Mouse (Mus musculus): ENCODE results near the gene Kat8. TPM values are rescaled to one million over a fixed set of nuclear protein-coding genes. Genes with fewer than 3 reads are reported as not detected.
"Not testable (repeated sequence)": the region's sequence is repeated elsewhere in the genome, so short reads cannot be mapped to it uniquely, and the experiment has no call there.

Gene Kat8
- polyA plus RNA-seq, 1 experiment from 2014 or later, result 35.0 TPM

DNA sequence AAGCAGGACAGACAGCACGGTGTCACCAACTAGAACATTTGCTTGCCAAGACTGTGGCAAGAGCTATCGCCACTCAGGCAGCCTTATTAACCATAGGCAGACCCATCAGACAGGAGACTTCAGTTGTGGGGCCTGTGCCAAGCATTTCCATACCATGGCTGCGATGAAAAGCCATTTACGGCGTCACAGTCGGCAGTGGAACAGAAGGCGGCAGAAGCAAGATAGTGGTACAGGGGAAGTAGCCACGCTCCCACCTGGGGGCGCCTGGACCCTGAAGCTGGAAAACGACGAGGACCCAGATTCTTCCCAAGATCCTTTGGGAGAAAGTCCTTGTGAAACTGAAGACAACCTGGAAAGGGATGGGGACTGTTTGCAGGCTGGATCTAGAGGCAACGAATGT is 31.9 kb upstream of the Kat8 start:
- Histone ChIP-seq H3K4me2 (no peak overlapping the region), H3K27me3 (replicated peaks) (no peaks in the 10 kb centered on the region), H3K9ac (no peak overlapping the region), H3K36me3 (peaks cover 65% of the 10 kb centered on the region), H3K27ac (no peak overlapping the region), H3K4me3 (replicated peaks) (no peak overlapping the region), H3K4me1 (peaks cover 24% of the 10 kb centered on the region; the same call in 1 of the 2 replicates), H3K9me3 (no peaks in the 10 kb centered on the region)
- no peak for ATAC-seq (ENCODE audit: insufficient read depth, low FRiP score, low read depth)
- 85% methylated on average over 12 of the region's 12 CpGs for WGBS

DNA sequence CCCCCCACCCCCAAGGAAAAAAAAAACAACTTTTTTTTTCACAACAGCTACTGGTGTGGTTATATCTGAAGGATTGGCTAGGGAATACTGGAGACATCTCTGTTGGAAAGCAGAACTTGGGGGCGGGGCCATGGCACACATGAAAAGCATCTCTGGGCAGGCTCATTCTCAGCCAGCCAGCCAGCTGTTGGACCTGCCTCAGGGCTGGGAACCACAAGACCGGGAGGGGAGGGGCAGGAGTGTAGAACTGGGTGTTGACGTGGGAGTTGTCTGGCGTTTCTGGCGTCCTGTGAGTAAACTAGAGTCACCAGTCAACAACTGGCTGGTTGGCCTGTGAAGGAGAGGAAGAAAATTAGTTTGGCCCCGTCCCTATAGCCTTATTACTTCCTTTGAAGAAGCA is 26.4 kb upstream of the Kat8 start:
- WGBS, result 53% methylated on average over 6 of the region's 6 CpGs
- Histone ChIP-seq H3K4me1 (peaks cover 21% of the 10 kb centered on the region; the same call in 1 of the 2 replicates), H3K9me3 (no peaks in the 10 kb centered on the region), H3K36me3 (peaks cover 71% of the 10 kb centered on the region), H3K27ac (no peak overlapping the region), H3K4me2 (no peak overlapping the region), H3K9ac (no peak overlapping the region), H3K4me3 (replicated peaks) (no peak overlapping the region), H3K27me3 (replicated peaks) (no peaks in the 10 kb centered on the region)
- ATAC-seq (ENCODE audit: insufficient read depth, low FRiP score, low read depth), result no peak

DNA sequence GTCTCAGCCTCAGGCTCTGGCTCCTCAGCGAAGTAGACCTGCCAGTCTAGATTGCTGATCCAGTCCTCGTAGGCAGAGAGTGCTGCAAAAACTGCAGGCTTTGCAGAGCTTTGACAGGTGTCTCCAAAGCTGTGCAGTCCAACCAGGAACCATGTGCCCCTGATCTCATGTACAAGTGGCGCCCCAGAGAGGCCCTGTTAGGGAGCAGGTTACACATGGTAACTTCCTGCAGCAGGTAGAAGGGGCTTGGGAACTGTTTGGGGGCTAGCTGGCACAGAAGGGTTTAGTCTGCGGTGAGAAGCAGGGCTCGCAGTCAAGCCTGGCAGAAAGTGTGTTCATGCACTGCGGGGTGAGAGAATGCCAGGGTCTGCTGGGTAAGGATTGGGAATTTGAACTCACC is 25.8 kb upstream of the Kat8 start:
- peaks cover 65% of the 10 kb centered on the region for H3K36me3 ChIP-seq
- no peaks in the 10 kb centered on the region for H3K9me3 ChIP-seq
- peaks cover 21% of the 10 kb centered on the region; the same call in 1 of the 2 replicates for H3K4me1 ChIP-seq
- ATAC-seq (ENCODE audit: insufficient read depth, low FRiP score, low read depth), result no peak
- no peak overlapping the region for H3K4me2 ChIP-seq
- H3K27ac ChIP-seq, result no peak overlapping the region
- H3K4me3 ChIP-seq (replicated peaks), result no peak overlapping the region
- no peaks in the 10 kb centered on the region for H3K27me3 ChIP-seq (replicated peaks)
- 91% methylated on average over 6 of the region's 6 CpGs for WGBS
- no peak overlapping the region for H3K9ac ChIP-seq

DNA sequence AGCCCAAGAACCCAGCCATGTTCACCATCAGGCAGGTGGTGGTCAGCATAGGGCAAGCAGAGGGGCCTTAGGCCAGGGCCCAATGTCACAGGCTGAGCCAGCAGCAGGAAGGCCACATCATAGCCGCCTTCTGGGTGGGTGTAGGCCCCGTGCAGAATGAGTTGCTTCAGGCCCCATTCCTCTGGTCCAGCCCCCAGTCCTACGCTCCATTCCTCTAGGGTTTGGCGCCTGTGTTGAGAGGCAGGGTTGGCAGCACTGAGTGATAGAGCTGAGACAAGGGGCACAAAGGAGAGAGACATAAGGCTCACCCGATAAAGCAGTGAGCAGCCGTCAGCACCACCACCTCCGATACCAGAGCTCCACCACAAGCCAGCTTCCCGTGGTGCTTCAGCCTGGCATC is 25.1 kb upstream of the Kat8 start:
- H3K9me3 ChIP-seq, result no peaks in the 10 kb centered on the region
- no peak overlapping the region for H3K27ac ChIP-seq
- no peak for ATAC-seq (ENCODE audit: insufficient read depth, low FRiP score, low read depth)
- H3K4me2 ChIP-seq, result no peak overlapping the region
- peaks cover 59% of the 10 kb centered on the region for H3K36me3 ChIP-seq
- no peak overlapping the region for H3K9ac ChIP-seq
- no peaks in the 10 kb centered on the region for H3K27me3 ChIP-seq (replicated peaks)
- peaks cover 21% of the 10 kb centered on the region; the same call in 1 of the 2 replicates for H3K4me1 ChIP-seq
- no peak overlapping the region for H3K4me3 ChIP-seq (replicated peaks)
- 86% methylated on average over 8 of the region's 8 CpGs for WGBS

DNA sequence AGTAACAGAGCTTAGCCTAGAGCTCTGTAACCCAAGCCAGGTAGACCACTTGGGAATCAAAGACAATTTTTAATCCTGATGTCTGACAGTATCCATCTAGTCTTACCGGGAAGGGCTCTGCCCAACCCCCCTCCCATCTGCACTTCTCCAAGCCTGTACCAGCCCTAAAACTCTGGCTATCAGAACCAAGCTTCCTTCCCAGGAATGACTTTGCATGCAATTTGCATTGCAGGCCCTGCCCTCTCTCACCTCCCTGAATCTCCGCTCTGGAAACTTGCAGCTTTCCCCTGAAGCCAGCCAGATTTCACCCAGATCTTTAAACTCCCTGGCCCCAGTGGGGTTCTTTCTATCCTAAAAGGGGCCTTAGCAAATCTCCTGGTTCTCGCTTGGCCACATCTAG is 24.5 kb upstream of the Kat8 start:
- H3K36me3 ChIP-seq, result peaks cover 55% of the 10 kb centered on the region
- no peak overlapping the region for H3K4me3 ChIP-seq (replicated peaks)
- H3K4me1 ChIP-seq, result peaks cover 21% of the 10 kb centered on the region; the same call in 1 of the 2 replicates
- 81% methylated on average over 3 of the region's 3 CpGs for WGBS
- no peak overlapping the region for H3K4me2 ChIP-seq
- no peak overlapping the region for H3K27ac ChIP-seq
- no peak for ATAC-seq (ENCODE audit: insufficient read depth, low FRiP score, low read depth)
- no peaks in the 10 kb centered on the region for H3K9me3 ChIP-seq
- H3K9ac ChIP-seq, result no peak overlapping the region
- no peaks in the 10 kb centered on the region for H3K27me3 ChIP-seq (replicated peaks)

DNA sequence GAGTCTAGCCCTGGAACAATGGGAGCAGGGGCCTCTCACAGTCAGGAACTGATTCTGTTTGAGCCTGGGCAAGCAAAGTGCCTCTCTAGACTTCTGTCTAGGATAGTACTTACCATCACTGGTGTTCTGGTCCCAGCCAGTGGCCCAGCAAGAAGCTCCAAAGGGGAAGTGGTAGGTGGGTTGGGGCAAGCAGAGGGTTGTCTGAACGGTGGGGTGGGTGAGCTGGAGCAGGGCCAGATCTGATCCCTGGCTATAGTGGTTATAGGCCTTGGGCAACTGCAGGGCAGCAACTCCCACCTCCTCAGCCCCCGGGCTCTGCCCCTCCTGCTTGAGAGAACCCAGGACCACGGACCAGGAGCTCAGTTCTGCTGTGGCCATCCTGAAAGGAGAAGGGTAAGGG is 23.5 kb upstream of the Kat8 start:
- peaks cover 55% of the 10 kb centered on the region for H3K36me3 ChIP-seq

DNA sequence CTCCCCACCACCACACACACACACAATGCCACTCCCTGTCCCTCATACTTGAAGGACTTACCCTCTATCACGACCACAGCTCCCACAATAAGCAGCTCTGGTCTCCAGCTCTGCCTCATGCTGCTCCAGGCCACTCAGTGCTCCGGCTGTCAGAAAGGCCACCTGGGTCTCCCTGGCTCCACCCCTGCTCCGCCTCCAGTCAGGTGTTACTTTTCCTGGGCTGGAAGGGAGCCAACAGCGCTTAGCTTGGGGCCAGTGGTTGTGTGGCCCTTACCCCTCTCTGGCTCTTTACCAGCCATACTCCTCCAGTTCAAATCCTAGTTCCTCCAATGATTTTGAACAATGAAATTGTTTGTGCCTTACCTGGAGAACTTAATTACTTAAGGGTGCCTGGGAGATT is 21.5 kb upstream of the Kat8 start, which contains the start of gene Prss53:
Gene Prss53, minus strand, starts transcription at position 173 of the 400 bp plus-strand sequence.
- no peak within 1 kb of the TSS for H3K27ac ChIP-seq
- H3K4me1 ChIP-seq, result peaks cover 14% of the 10 kb centered on the region
- no peak within 1 kb of the TSS for H3K9ac ChIP-seq
- H3K36me3 ChIP-seq, result peaks cover 42% of the 10 kb centered on the region
- no peak within 1 kb of the TSS for H3K4me2 ChIP-seq
- WGBS, result 21% methylated on average over 4 of the region's 4 CpGs
- no peaks in the 10 kb centered on the region for H3K27me3 ChIP-seq (replicated peaks)
- H3K9me3 ChIP-seq, result no peaks in the 10 kb centered on the region
- ATAC-seq (ENCODE audit: insufficient read depth, low FRiP score, low read depth), result no peak
- H3K4me3 ChIP-seq (replicated peaks), result no peak within 1 kb of the TSS

More for the DNA sequence above, 23.5 kb upstream of the Kat8 start:
- Histone ChIP-seq H3K4me2 (no peak overlapping the region), H3K27ac (no peak overlapping the region), H3K9me3 (no peaks in the 10 kb centered on the region), H3K9ac (no peak overlapping the region), H3K4me3 (replicated peaks) (no peak overlapping the region), H3K4me1 (peaks cover 16% of the 10 kb centered on the region; the same call in 1 of the 2 replicates), H3K27me3 (replicated peaks) (no peaks in the 10 kb centered on the region)
- 71% methylated on average over 3 of the region's 3 CpGs for WGBS
- ATAC-seq (ENCODE audit: insufficient read depth, low FRiP score, low read depth), result no peak

DNA sequence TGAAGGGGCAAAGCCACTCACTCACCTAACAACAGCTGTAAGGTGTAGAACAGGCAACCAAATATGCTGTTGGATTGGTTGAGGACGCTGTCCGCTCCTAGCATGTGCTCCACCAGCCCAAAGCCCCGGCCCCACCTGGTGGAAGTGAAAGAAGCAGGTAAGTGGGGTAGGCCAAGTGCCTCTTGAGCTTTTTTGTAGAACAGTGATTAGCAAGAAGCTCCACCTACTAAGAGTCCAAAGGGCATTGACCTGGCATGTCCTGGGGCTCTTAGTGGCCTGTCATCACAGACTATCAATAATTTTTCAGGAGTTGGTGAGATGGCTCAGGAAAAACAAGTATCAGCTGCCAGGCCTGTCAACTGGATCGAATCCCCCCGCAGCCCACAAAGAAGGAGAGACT is 17.8 kb upstream of the Kat8 start:
- H3K4me2 ChIP-seq, result peak overlapping the region; percentile 85
- H3K9ac ChIP-seq, result peak overlapping the region; percentile 61; the same call in 1 of the 2 replicates
- no peaks in the 10 kb centered on the region for H3K9me3 ChIP-seq
- H3K36me3 ChIP-seq, result peaks cover 17% of the 10 kb centered on the region
- peaks cover 12% of the 10 kb centered on the region for H3K4me1 ChIP-seq
- WGBS, result 72% methylated on average over 5 of the region's 5 CpGs
- peak overlapping the region; percentile 88; the same call in 1 of the 2 replicates for H3K27ac ChIP-seq
- H3K27me3 ChIP-seq (replicated peaks), result no peaks in the 10 kb centered on the region
- no peak for ATAC-seq (ENCODE audit: insufficient read depth, low FRiP score, low read depth)
- peak overlapping the region; percentile 74 for H3K4me3 ChIP-seq (replicated peaks)

DNA sequence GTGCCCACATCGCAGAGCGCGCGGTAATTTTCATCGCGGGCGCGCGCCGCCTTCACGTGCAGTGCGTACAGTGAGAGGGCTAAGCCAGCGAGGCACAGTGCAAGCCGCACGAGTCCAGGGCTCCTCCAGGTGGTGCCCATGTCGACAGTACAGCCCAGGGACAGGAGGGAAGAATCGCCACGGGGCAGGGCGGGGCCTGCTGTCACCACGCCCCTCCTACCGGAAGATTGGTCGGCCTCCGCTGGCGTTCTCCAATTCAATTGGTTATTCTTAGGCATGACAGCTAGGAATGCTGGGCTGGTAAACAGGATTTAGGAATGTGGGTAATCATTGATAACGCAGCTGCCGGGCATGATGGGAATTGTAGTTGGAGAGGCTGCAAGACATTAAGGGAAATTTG is 16.9 kb upstream of the Kat8 start, which contains the start of the genes Gm21974 and Vkorc1:
Gene Gm21974, minus strand, starts transcription at position 13 of the 400 bp plus-strand sequence.
Gene Vkorc1, minus strand, starts transcription at position 176 of the 400 bp plus-strand sequence.
- no peaks in the 10 kb centered on the region for H3K27me3 ChIP-seq (replicated peaks)
- H3K4me2 ChIP-seq, result peak within 1 kb of the TSS; percentile 85
- H3K27ac ChIP-seq, result peak within 1 kb of the TSS; percentile 88
- peak within 1 kb of the TSS; percentile 74 for H3K4me3 ChIP-seq (replicated peaks)
- peaks cover 12% of the 10 kb centered on the region for H3K4me1 ChIP-seq
- no peaks in the 10 kb centered on the region for H3K9me3 ChIP-seq
- H3K9ac ChIP-seq, result peak within 1 kb of the TSS; percentile 61
- peaks cover 13% of the 10 kb centered on the region for H3K36me3 ChIP-seq
- ATAC-seq (ENCODE audit: insufficient read depth, low FRiP score, low read depth), result peak; percentile 95
- WGBS, result under 1% methylated on average over 26 of the region's 26 CpGs

DNA sequence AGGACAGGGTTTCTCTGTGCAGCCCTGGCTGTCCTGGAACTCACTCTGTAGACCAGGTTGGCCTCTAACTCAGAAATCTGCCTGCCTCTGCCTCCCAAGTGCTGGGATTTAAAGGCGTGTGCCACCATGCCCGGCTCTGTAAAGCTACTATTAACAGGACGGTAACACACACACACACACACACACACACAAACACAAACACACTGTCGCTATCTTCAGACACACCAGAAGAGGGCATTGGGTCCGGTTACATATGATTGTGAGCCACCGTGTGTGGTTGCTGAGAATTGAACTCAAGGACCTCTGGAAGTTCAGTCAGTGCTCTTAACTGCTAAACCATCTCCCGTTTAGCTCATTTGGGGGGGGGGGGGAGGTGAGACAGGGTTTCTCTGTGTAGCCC is 16.4 kb upstream of the Kat8 start:
- Histone ChIP-seq H3K4me1 (peaks cover 12% of the 10 kb centered on the region), H3K36me3 (peaks cover 13% of the 10 kb centered on the region), H3K4me2 (peak overlapping the region; percentile 85), H3K4me3 (replicated peaks) (peak overlapping the region; percentile 74), H3K27ac (peak overlapping the region; percentile 22; the same call in 1 of the 2 replicates)
- not testable (repeated sequence) for H3K27me3 ChIP-seq (replicated peaks); H3K9ac ChIP-seq; H3K9me3 ChIP-seq; ATAC-seq (ENCODE audit: insufficient read depth, low FRiP score, low read depth)
- WGBS, result 62% methylated on average over 7 of the region's 7 CpGs

DNA sequence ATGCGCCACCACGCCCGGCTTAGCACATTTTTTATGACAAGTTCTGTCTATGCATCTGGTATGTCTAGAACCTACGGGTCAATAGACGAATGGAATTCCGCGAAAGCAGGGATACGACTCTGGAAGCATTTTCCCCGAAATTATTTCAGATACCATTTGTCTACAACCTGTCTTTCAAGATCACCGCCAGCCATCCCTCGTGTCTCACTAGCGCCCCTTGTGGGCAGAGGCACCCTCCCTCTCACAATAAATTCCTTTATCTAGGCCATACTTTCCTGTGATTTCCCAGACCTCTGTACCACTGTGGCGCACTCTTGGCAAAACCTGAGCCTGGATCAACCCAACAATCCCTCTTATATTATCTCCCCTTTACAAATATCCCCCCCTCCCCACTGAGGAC is 15.9 kb upstream of the Kat8 start:
- H3K27ac ChIP-seq, result no peak overlapping the region
- H3K4me1 ChIP-seq, result peaks cover 12% of the 10 kb centered on the region
- H3K9ac ChIP-seq, result no peak overlapping the region
- no peak for ATAC-seq (ENCODE audit: insufficient read depth, low FRiP score, low read depth)
- no peaks in the 10 kb centered on the region for H3K27me3 ChIP-seq (replicated peaks)
- H3K4me2 ChIP-seq, result no peak overlapping the region
- H3K4me3 ChIP-seq (replicated peaks), result no peak overlapping the region
- H3K9me3 ChIP-seq, result no peaks in the 10 kb centered on the region
- 57% methylated on average over 13 of the region's 13 CpGs for WGBS
- H3K36me3 ChIP-seq, result peaks cover 13% of the 10 kb centered on the region

DNA sequence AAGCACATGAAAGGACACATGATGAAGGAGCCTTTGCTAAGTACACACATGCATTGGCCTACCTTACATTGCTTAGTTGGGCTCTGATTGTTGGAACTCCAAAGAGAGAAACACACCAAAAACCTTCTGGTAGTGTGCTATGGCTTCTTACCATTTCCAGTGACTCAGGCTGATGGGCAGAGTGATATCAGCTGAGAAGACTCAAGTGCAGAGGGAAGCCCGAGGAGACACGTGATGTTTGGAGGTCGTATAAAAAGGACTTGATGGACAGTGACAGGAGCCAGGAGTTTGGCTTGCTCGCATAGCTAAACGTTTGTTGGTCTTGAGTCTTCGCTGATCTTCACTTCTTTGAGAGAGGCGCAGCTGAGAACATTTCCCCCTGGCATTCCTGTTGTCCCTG is 14.8 kb upstream of the Kat8 start:
- H3K36me3 ChIP-seq, result peaks cover 13% of the 10 kb centered on the region
- H3K9ac ChIP-seq, result no peak overlapping the region
- H3K27me3 ChIP-seq (replicated peaks), result no peaks in the 10 kb centered on the region
- no peak overlapping the region for H3K4me3 ChIP-seq (replicated peaks)
- no peak overlapping the region for H3K4me2 ChIP-seq
- H3K9me3 ChIP-seq, result no peaks in the 10 kb centered on the region
- H3K27ac ChIP-seq, result no peak overlapping the region
- H3K4me1 ChIP-seq, result peaks cover 12% of the 10 kb centered on the region
- 88% methylated on average over 7 of the region's 7 CpGs for WGBS
- ATAC-seq (ENCODE audit: insufficient read depth, low FRiP score, low read depth), result no peak

Measured in stomach, embryonic 15.5 days (tissue).